Mouse (Mus musculus) frontal cortex, postnatal 25 days (tissue): Measurements from ENCODE around the gene Dnase2b.

ENCODE experiments used
- DNase-seq, 2 experiments: peaks; one replicate each; pipeline ENCODE4 v3.0.0; 2022; ENCODE audit warnings: low spot score in 2 of 2

Gene Dnase2b

DNA sequence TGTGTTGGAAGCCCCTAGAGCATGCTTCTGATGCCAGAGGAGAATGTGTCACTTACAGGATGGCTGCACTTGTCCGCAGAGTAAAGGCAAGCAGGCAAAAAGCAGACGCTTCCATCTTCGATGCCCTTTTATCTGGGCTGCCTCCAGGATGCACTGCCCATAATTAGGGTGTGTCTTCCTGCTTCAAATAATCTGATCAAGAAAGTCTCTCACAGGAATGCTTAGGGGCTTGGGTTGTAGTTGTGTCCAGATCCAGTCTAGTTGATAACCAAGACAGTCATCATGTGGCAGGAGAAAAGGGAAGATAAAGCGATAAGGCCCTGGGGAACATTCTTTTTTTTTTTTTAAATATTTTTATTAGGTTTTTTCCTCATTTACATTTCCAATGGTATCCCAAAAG, at the start of gene Dnase2b:
Gene Dnase2b (minus strand): TSS at position 101 of the 400 bp plus-strand sequence.
- no peak for DNase-seq

DNA sequence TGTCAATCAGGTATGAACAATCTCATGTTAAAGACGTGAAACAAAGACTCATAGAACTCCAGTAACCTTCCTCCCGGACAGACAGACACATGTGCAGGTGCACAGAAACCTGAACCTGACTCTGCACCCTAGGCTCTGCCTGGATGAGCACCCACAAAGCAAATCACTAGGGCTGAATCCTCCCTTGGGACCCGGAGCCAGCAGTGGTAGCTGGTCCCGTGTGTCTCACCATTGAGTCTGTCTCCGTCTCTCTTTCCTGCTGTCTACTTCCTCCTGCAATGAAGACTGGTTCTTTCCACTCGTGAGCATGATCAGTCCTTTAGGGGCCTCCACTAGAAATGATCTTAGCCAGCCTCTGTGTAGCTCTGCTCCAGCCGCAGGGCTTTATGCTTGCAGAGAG, 46.5 kb upstream of the Dnase2b start:
- DNase-seq = no peak

DNA sequence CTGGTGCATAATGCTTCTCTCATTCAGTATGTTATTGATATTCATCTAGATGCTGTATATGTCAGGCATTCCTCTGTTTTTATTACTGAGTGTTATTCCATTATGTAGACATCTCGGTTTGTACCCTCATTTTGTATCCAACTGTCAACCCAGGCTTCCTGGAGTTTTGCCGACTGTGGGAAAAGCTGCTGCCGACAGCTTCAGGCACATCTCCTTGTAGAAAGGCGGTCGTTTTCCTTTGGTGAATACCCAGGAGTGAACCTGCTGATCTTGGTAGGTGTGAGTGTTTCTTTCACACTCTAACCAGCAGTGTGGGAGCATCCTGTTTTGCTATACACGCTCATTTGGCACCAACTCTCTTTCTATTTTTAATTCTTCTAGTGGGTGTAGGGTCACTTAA, 45.6 kb upstream of the Dnase2b start:
- DNase-seq = no peak

DNA sequence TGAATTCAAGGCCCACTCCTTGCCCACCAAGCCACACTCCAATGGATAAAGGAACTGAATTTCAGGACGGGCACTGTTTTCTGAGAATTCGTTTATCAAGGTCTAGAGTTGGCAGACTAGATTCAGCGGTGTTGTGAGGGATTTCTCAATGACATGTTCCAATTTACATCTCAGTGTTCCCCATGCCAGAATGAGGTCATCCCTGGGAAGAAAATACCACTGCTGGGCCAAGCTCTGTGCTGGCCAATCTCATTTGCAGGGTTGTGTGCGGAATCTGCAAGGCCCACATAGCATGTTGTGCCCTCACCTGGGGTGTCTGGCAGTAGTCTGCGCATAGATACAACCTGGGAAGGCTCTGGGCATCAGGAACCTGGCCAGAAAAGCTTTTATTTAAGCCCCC, 43.9 kb upstream of the Dnase2b start:
- no peak for DNase-seq

DNA sequence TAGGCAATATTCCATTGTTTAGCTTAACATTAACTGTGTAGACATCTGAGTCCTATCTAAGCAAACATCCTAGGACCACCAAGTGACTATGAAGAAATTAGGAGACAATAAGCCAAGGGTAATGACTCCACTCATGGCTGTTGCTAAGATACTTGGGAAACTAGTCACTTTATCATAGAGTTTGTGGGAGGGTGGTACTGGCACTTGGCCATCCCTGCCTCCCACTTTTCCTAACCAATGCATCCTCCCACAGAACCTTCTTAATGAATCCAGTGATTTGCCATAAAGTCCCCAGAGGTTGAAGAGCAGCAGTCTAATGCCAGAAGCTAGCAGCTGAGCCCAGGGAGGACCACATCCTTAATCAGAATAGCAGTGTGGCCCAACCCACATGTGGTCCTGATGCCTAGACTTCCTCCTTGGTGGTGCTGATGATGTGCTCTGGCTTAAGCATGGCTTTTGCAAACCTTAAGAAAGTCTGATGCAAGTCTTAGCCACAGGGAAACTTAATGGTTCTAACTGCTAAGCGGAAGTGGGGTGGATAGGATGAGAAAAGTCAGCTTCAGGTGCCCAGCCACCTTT, 42.8 kb upstream of the Dnase2b start:
- DNase-seq = no peak

DNA sequence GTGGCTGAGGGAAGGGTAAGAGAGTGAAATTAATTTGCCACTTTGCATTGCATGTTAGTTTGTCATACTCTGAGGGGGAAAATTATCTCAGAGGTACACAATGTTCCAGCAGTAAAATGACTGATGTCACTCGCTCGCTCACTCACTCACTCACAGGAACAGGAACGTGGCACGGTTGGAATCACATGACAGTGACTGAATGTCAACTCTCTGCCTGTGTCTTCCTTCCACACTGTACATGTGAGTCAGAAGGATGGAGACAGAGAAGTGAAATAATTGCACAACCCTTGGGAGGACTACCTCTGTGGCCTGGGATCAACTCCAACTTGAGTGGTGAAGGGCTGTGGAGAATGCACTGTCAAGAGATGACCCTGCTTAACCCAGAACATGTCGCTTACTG, 42.0 kb upstream of the Dnase2b start:
- DNase-seq = no peak

DNA sequence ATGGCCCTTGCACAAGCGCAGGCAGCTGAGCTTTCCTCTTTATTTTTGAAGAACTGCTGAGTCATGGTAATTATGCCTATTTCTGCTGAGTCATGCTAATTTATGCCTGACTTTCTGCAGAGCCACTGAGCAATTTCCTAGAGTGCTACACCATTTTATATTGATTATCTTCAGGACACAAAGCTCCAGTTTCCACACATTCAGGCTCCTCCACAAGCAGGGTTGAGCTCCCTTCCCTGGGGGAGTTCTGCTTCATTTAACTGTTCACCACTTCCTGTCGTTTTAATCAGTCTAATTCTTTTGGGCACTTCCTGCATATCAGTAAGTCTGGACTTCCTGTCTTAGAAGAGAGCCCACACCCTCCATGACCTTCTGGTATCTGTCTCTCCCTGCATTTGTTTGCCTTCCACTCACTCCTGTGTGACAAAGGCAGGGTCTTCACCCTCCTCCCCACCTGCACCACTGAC, 39.7 kb upstream of the Dnase2b start:
- DNase-seq = no peak

DNA sequence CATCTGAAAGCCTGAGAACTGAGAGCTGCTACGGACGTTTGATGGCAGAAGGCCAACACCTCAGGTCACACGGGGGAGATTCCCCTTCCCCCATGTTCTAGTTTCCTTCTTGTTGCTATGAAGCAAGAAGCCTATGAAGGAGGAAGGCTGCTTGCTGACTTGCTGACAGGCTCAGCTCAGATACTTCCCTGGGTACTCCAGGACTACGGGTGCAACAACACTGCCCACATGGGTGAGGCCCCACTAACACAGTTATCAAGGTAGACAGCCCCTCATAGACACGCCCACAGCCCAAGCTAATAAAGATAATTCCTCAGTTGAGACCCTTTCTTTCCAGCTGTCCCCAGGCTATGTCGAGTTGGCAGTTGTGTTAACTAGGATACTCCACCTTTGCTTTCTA, 38.3 kb upstream of the Dnase2b start:
- DNase-seq = no peak

DNA sequence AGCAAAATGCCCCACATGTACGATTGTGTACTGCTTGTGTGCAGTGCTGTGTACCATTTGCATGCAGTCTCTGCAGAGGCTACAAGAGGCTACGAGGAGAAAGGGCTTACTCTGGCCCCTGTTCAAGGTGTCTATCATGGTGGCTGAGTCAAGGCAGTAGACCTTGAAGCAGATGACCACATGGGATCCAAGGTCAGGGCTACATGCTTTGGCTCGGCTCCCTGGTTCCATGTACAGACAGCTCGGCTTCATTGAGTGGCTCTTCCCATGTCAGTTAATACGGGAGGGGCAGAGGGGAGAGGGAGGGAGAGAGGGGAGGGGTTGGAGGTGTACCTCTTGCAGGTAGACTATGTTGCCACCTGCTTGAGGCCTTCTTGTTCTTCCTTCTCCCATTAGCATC, 37.0 kb upstream of the Dnase2b start:
- no peak for DNase-seq

DNA sequence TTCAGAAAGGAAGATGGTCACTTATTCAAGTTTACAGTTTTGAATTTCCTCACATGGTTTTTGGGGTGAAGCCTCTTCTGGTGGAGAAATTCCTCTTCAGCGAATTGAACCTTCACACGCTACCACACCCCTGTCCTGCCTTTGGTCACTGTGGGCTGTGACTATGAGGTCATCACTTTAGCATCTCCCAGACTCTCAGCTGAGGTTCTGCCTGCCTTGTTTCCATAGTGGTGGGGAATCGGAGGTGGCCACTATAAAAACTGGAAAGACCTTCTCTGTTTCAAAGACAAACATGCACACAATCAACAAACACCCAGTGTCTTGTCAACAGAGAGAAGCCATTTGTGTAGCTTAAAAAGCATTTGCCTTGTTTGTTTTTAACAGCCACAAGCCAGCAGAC, 35.8 kb upstream of the Dnase2b start, which contains the start of gene 4930503B20Rik:
Gene 4930503B20Rik (minus strand): TSS at position 101 of the 400 bp plus-strand sequence.
- DNase-seq = no peak

DNA sequence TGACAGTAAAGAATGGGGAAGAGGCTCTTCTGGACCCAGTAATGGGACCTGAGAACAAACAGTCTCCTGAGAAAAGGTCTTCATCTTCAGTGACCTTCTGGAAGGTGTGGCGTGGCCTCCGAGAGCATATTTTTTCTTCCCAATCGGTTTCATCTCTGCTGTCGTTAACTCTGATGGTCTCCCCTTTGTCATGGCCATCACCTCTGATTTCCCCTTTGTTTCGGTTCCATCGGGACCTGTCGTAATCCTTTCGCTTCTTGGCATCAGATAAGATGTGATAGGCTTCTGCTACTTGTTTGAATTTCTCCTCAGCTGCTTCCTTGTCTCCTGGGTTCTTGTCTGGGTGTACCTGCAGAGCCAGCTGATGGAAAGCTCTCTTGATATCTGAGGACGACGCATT, 35.3 kb upstream of the Dnase2b start:
- no peak for DNase-seq

DNA sequence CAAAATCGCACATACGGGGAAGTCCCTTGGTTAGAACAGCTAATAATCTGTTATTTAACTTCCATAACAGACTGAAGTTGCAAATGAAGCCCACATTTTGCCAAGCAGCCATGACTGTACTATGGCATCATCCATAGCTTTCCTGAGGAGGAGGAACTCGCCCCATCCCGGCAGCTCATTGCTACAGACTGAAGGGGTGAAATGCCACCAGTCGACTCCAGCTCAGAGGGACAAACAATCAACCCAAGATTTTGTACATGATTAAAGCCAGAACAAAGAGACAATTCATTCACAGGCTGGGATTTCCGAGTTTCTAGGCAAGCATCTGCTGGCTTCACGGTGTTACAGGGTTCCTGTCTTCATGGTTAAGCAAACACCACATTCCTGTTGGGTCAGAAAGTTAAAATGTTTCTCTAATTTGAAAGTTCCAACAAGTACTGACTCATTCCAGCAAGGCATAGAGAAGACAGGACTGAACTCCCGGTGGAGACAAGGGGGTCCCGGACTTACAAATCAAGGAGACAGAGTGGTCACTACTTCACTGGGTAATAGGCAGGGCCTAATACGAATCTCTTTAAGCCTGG, 34.0 kb upstream of the Dnase2b start:
- DNase-seq = no peak

DNA sequence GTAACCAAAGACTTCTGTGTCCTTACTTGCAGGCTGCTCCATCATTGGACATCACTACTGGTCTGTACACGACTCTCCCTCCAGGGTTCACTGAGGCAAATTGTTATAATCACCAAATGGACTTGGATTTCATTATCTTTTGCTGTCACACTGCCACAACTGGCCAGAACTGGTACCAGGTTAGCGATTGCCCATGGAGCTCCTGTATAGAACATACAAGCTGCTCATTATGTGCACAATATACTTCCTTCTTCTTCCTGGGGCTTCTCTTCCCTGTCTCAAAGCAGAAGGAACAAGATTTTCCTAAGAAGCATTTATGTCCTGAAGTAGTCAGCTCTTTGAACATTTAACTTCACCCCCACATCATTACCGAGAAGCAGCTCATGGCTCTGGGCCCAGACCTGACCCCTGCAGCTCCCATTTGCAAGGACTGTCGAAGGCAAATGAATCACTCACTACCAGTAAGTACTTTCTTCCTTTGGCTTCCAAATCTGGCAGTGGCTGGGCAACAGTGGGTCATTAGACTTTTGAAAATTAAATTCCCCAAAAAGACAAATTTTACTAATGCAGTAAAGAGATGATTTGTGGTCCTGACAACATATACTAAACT, 26.5 kb upstream of the Dnase2b start:
- no peak for DNase-seq

DNA sequence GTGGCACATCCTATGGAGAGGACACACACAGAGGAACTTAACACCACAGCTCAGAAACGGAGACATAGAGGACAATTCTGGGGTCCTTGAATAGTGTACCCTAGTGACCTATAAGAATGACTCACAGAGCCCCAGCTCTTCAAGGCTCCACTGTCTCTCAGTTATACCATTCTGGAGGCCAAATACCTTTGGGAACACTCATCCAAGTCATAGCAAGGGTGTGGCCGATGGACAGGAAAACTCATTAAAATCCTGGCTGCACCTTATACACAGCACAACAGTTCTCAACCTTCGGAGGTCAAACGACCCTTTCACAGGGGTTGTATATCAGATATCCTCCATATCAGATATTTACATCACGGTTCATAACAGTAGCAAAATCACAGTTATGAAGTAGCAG, 17.1 kb upstream of the Dnase2b start:
- no peak for DNase-seq

DNA sequence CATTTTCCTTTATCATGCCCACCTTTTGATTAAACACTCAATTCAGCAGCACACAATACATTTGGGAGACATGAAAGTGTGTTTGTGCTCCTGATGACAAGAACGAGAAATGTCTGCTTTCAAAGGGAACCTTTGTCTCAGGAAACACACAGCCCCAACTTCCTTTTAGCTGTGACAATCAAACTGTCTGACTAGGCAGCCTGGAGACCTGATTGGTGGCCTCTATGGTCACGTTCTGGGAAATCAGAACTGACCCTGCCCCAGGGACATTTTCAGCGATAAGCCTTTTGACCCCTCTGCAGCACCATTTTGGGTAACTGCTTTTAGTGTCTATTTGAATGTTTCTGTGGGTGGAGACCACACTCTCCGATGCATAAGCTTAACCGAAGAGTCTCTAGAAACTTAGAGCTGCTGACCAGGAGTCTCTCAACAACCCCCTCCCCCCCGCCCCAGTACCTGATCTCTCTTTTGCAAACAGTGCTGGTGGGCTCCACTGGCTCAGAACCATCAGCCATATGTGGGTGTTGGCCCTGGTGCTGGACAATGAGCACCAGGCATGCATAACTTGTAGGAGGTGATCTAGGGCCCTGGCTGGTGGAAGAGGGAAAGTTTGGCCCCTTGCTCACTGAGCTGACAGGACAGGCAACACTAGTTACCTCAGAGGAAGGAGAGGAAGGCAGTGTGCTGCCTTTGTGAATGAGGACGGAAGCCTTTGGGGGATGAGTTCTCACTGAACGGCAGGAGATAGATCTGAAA, 13.0 kb upstream of the Dnase2b start:
- DNase-seq = no peak

DNA sequence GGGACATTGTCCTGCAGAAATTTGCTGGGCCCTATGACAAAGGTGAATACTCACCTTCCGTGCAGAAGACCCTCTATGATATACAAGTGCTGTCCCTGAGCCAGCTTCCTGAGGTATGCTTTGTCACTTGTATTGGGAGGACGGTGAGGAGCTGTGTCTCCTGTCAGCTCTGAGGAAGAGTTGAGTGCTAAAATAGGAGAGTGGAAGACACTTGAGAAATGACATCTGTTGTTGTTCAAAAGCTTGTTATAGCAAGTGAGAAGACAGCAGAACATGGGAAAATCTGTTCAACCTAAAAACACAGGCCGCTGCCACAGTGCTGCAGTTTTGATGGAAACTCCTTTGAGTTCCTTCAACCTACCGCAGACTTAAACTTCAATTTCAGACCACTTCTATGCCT, 10.4 kb upstream of the Dnase2b start:
- DNase-seq = no peak

DNA sequence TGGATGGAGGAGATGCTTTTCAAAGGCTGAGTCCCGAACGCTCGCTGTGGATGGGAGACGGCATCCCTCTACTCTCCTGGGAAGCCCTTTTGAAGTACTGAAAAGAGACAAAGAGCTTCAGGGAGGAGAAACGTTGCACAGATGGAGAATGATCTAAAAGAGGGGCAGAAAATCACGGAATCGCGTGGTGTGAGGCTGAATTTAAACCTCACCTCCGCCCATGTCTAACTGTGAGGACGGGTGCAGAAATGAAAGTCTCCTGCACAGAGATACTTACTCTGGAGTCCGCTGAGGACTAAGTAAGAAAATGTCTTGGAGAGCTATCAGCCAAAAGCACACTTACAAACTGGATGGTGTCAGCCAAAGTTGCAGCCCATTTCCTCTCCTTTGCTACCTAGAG, 6.6 kb upstream of the Dnase2b start:
- no peak for DNase-seq

DNA sequence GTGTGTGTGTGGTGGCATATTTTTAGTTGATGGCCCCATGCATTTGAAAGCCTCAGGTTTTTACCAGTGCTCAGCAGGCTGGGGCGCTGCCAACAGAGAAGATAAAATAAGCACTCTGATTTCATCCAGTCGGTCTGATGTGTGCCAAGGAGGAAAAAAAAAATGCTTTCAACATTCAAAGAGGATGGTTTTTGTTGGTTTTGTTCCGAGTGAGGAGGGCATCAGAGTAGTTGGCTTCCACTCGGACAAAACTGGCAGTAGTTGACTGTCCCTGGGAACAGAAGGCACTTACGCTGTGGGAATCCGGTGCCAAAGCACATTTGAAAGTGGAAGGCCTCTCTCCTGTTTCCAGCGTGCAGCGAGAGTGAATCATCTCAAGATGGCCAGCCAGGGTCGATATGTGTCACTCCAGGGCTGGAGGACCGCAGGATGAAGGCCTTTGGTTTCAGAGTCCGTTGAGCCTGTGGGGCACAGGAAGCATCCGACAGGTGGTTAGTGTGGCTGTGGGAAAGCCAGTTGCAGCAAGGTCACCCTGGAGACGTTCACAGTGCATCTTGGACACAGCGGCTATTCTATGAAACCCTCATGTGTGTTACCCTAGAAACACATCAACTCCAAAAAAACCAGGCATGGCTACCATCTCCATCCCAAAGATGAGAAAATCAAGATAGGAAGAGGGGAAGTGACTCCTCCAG, 5.3 kb upstream of the Dnase2b start:
- peak; percentile 62 to 70 for DNase-seq

DNA sequence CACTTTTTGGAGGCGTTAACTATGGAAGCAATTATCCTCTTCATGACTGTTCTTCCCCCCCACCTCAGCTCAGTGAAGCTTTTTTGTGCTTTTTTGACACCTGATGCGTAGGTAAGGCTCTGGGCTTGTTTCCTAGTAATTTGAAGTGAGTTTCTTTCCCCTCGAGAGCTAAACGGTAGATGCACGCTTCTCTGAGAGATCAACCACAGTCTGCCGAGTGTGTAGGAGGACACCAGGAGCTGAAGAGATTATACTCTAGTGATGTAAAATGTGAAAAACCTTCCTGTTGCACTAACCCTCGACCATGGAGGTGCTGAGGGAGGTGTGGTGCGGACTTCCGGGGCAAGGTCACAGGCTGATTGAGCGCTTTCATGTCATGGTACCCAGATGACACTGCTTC, 4.7 kb upstream of the Dnase2b start:
- peak; percentile 42 to 50 for DNase-seq

DNA sequence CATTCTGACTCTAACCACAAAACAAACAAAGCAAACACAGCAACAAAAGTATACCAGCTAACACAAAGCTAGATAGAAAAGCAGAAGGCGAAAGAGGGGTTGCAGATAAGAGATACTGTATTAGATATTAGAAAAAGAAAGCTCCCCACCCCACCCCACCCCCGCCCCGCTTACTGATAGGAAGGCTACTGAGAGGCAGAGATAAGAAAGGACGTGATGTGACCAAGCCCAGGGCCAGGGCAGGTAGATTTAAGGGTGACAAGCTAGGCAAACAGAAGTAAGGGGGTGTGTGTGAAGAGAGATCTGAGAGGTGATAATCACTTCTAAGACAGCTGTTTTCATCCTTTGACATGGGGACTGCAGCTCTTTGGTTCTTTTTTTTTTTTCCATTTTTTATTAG, 3.0 kb upstream of the Dnase2b start:
- DNase-seq = no peak

DNA sequence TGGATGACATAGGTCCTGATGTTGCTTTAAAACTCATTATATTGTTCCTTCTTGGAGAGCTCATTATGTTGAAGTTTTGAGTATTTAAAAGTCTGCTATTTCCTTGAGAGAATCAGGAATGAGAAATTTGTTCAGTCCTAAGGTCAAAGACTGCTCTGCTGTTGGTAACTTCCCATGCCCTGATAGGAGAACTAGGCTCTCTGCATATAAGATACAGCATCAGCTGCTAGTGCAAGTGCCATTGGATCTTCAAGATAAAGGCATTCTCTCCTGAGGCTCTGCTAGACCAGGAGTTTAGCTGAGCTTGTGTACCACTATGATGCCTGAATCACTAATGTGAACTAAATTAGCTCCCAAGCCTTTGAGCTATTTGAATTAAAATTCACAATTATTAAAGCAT, 2.5 kb upstream of the Dnase2b start:
- no peak for DNase-seq
